Mouse (Mus musculus) olfactory bulb, adult 2 months (tissue): ENCODE results near the gene Tmem102. TPM values are rescaled to one million over a fixed set of nuclear protein-coding genes. Genes with fewer than 3 reads are reported as not detected.

Source experiments
- H3K27ac ChIP-seq: fragments of 200-500 bp; 2 replicates; pipeline ENCODE4 v1.5.1; 2012; ENCODE audit warnings: low read depth, low read length; ENCODE audit not compliant: insufficient read depth
- H3K4me1 ChIP-seq: fragments of 200-500 bp; 2 replicates; pipeline ENCODE4 v1.6.1; 2012; ENCODE audit warnings: low read length; ENCODE audit not compliant: control insufficient read depth, insufficient read depth
- H3K4me3 ChIP-seq: fragments of 200-500 bp; 2 replicates; pipeline ENCODE4 v1.5.1; 2012; ENCODE audit warnings: mild to moderate bottlenecking, low read depth, low read length, moderate library complexity; ENCODE audit not compliant: insufficient read depth
- CTCF ChIP-seq: fragments of 200-500 bp; IDR thresholded peaks from 2 replicates; pipeline ENCODE4 v1.5.1; 2012; ENCODE audit warnings: low read depth, mild to moderate bottlenecking, low read length, moderate library complexity; ENCODE audit not compliant: insufficient read depth
- POLR2A ChIP-seq: fragments of 200-500 bp; IDR thresholded peaks from 2 replicates; pipeline ENCODE4 v1.6.1; 2012; ENCODE audit warnings: mild to moderate bottlenecking, low read depth, low read length, moderate library complexity; ENCODE audit not compliant: insufficient read depth
- WGBS: fragments of 180-500 bp; shearing (Covaris S2); methylation state at CpG from one replicate; pipeline ENCODE4 v1.1.7; 2018; 5-methylcytosine and 5-hydroxymethylcytosine counted together
- polyA plus RNA-seq: library from polyadenylated mRNA; stranded (reverse); fragments of >200 nt; gene quantifications from 2 replicates; pipeline ENCODE4 v1.2.4, GENCODE M21; 2012; ENCODE audit warnings: low replicate concordance; ENCODE audit not compliant: missing spikeins, insufficient read depth, insufficient read length

The Tmem102 gene
- polyA plus RNA-seq, 1 experiment: not detected

DNA sequence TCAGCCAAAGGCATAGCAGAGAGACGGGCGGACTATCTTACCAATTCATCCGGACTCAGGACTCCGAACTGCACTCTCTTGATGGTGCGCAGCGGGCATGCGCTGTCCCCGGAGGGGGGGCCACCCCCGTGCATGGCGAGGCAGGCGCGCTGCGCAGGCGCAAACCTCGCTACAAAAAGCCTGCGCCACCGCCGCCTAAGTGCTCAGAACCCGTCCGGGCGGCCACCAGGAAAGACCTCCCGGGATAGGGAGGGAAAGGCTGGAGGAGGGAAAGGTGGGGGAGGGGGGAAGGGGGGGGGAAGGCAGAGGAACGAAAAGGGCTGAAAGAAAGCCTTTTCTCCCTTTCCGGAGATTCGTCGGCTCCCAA, 47.4 kb downstream of the Tmem102 start:
- WGBS: under 1% methylated on average over 26 of the region's 26 CpGs
- Histone ChIP-seq H3K27ac (peak overlapping the region; percentile 90), H3K4me3 (peak overlapping the region; percentile 50), H3K4me1 (peaks cover 16% of the 10 kb centered on the region)
- no peak; the same call in 1 of the 2 replicates for TF ChIP-seq CTCF
- no peak for TF ChIP-seq POLR2A

DNA sequence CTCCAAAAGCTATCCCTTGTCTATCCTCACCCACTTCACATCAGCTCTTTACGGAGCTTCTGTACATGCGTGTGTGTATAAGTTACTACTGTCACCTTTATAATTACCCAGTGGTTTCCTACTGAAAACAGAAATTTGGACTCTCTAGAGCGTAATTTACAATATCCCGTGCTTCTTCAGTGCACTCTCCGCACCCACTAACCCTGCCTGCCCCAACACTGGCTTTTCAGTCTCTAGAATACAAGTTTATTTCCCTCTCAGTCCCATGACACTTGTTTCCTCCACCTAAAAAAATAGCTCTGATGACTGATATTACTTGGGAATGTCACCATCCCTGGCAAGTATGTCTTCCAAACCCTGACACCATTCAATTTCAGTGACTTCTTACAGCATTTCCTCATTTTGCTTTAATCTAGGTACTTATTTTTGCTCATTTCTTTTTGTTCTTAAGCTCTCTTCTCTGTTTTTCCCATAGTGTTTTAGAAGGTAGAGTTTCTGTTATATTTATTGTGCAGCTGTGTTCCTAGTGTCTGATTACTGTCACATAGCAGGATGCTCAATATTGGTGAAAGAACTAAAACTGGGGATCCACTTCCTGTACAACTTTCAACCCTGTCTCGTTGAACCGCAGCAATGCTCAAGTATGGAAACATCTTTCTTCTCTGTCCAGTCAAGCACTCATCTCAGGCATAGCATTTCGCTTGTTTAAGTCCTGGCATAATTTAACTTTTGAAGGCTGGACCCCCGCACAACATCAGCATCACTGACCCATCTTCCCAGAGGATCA, 47.9 kb downstream of the Tmem102 start:
- 19% methylated on average over 9 of the region's 9 CpGs for WGBS
- no peak for TF ChIP-seq CTCF
- TF ChIP-seq POLR2A: no peak
- Histone ChIP-seq H3K4me1 (peaks cover 16% of the 10 kb centered on the region), H3K27ac (peak overlapping the region; percentile 47; the same call in 1 of the 2 replicates), H3K4me3 (peak overlapping the region; percentile 50)

DNA sequence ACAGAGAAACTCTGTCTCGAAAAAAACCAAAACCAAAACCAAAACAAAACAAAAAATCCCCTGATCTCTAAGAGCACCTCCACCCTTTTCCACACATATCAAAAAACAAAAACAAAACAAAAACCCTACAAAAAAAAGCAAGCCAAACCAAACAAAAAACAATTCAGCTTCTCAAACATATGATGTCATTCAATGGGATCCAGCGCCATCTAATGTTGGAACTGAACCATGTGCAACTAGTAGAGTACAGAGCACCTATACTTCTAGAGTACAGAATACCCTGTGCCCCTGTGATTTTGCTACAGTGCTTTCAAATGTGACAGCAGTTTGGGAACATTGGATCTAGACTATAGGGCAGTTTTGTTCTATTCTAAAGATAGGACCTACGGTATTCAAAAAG, 50.7 kb downstream of the Tmem102 start:
- H3K4me1 ChIP-seq: peaks cover 5% of the 10 kb centered on the region; the same call in 1 of the 2 replicates
- no peak for TF ChIP-seq POLR2A
- 16% methylated on average over 3 of the region's 3 CpGs for WGBS
- no peak overlapping the region for H3K4me3 ChIP-seq
- H3K27ac ChIP-seq: no peak overlapping the region

DNA sequence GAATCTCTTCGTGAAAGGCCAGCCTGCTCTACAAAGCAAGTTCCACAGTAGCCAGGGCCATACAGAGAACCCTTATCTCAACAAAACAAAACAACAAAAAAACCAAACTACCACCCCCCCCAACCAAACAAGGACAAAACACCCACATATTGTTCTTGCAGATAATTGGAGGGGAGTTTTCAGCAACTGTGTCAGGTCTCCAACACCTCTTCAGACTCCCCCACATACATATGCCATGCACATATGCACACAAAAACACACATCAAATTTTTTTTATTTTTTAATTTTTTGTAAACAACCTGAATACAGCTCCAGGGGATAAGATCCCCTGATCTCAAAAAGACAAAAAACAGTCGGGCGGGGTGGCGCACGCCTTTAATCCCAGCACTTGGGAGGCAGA, 51.2 kb downstream of the Tmem102 start:
- Histone ChIP-seq H3K4me3 (no peak overlapping the region), H3K27ac (no peak overlapping the region), H3K4me1 (peaks cover 2% of the 10 kb centered on the region; the same call in 1 of the 2 replicates)
- TF ChIP-seq POLR2A: no peak
- no peak for TF ChIP-seq CTCF
- WGBS: 75% methylated on average over 5 of the region's 5 CpGs

Other genes with a start within 250 kb of the Tmem102 start
- gene Efnb3, start 245.4 kb downstream of the Tmem102 start, polyA plus RNA-seq: not detected in 2 replicates
- not detected in 2 replicates for gene Wrap53, start 225.4 kb downstream of the Tmem102 start, polyA plus RNA-seq
- not detected in 2 replicates for gene Trp53, start 225.3 kb downstream of the Tmem102 start, polyA plus RNA-seq
- gene Atp1b2, start 199.7 kb downstream of the Tmem102 start, polyA plus RNA-seq: 162 TPM in 1 of 2 replicates, not detected in the other
- gene Shbg, start 187.7 kb downstream of the Tmem102 start, polyA plus RNA-seq: not detected in 2 replicates
- not detected in 2 replicates for gene Sat2, start 183.6 kb downstream of the Tmem102 start, polyA plus RNA-seq
- gene Fxr2, start 172.6 kb downstream of the Tmem102 start, polyA plus RNA-seq: not detected in 2 replicates
- gene Sox15, start 150.3 kb downstream of the Tmem102 start, polyA plus RNA-seq: not detected in 2 replicates
- not detected in 2 replicates for gene Mpdu1, start 143.0 kb downstream of the Tmem102 start, polyA plus RNA-seq
- gene Cd68, start 139.5 kb downstream of the Tmem102 start, polyA plus RNA-seq: not detected in 2 replicates
- gene Eif4a1, start 133.2 kb downstream of the Tmem102 start, polyA plus RNA-seq: 796 TPM in 1 of 2 replicates, not detected in the other
- not detected in 2 replicates for gene Senp3, start 123.5 kb downstream of the Tmem102 start, polyA plus RNA-seq
- not detected in 2 replicates for gene Tnfsf13, start 119.8 kb downstream of the Tmem102 start, polyA plus RNA-seq
- not detected in 2 replicates for gene Tnfsf12, start 109.8 kb downstream of the Tmem102 start, polyA plus RNA-seq
- not detected in 2 replicates for gene Tnfsfm13, start 109.5 kb downstream of the Tmem102 start, polyA plus RNA-seq
- gene Polr2a, start 47.0 kb downstream of the Tmem102 start, polyA plus RNA-seq: 105 TPM in 2 replicates
- gene Slc35g3, start 43.7 kb downstream of the Tmem102 start, polyA plus RNA-seq: not detected in 2 replicates
- gene Zbtb4, start 39.7 kb downstream of the Tmem102 start, polyA plus RNA-seq: 250 TPM in 1 of 2 replicates, not detected in the other
- gene Chrnb1, start 9.7 kb downstream of the Tmem102 start, polyA plus RNA-seq: not detected in 2 replicates
- not detected in 2 replicates for gene Fgf11, start 3.8 kb downstream of the Tmem102 start, polyA plus RNA-seq
- gene Gm39566, start 9.7 kb upstream of the Tmem102 start, polyA plus RNA-seq: not detected in 2 replicates
- not detected in 2 replicates for gene Spem2, start 12.8 kb upstream of the Tmem102 start, polyA plus RNA-seq
- gene Spem1, start 16.6 kb upstream of the Tmem102 start, polyA plus RNA-seq: not detected in 2 replicates
- 82.2 TPM in 1 of 2 replicates, not detected in the other for gene Nlgn2, start 32.2 kb upstream of the Tmem102 start, polyA plus RNA-seq
- gene Tmem256, start 32.9 kb upstream of the Tmem102 start, polyA plus RNA-seq: not detected in 2 replicates
- not detected in 2 replicates for gene Plscr3, start 40.8 kb upstream of the Tmem102 start, polyA plus RNA-seq
- not detected in 2 replicates for gene Tnk1, start 53.1 kb upstream of the Tmem102 start, polyA plus RNA-seq
- gene Tmem95, start 72.4 kb upstream of the Tmem102 start, polyA plus RNA-seq: not detected in 2 replicates
- not detected in 2 replicates for gene Kctd11, start 75.8 kb upstream of the Tmem102 start, polyA plus RNA-seq
- gene Acap1, start 89.9 kb upstream of the Tmem102 start, polyA plus RNA-seq: 120 TPM in 1 of 2 replicates, not detected in the other
- not detected in 2 replicates for gene 2810408A11Rik, start 95.4 kb upstream of the Tmem102 start, polyA plus RNA-seq
- gene Neurl4, start 95.4 kb upstream of the Tmem102 start, polyA plus RNA-seq: not detected in 2 replicates
- gene Gps2, start 108.3 kb upstream of the Tmem102 start, polyA plus RNA-seq: not detected in 2 replicates
- gene Eif5a, start 116.3 kb upstream of the Tmem102 start, polyA plus RNA-seq: 516 and 653 TPM in 2 replicates
- not detected in 2 replicates for gene Ybx2, start 130.2 kb upstream of the Tmem102 start, polyA plus RNA-seq
- not detected in 2 replicates for gene Slc2a4, start 142.6 kb upstream of the Tmem102 start, polyA plus RNA-seq
- not detected in 2 replicates for gene Cldn7, start 159.2 kb upstream of the Tmem102 start, polyA plus RNA-seq
- gene Ctdnep1, start 175.5 kb upstream of the Tmem102 start, polyA plus RNA-seq: not detected in 2 replicates
- gene Elp5, start 176.9 kb upstream of the Tmem102 start, polyA plus RNA-seq: not detected in 2 replicates
- gene Gabarap, start 185.5 kb upstream of the Tmem102 start, polyA plus RNA-seq: not detected in 2 replicates
- not detected in 2 replicates for gene Phf23, start 190.2 kb upstream of the Tmem102 start, polyA plus RNA-seq
- gene Dvl2, start 195.0 kb upstream of the Tmem102 start, polyA plus RNA-seq: not detected in 2 replicates
- not detected in 2 replicates for gene Acadvl, start 209.8 kb upstream of the Tmem102 start, polyA plus RNA-seq
- gene Dlg4, start 211.3 kb upstream of the Tmem102 start, polyA plus RNA-seq: 210 and 442 TPM in 2 replicates
- not detected in 2 replicates for gene Asgr1, start 248.5 kb upstream of the Tmem102 start, polyA plus RNA-seq